Mouse (Mus musculus) cortical plate, adult 2 months (tissue): ENCODE data around the gene Sec14l3. TPM values are rescaled to one million over a fixed set of nuclear protein-coding genes. Genes with fewer than 3 reads are reported as not detected.
A peak's percentile ranks its signal among the peaks of the same experiment; 100 is the strongest.
"Not testable (repeated sequence)": the region's sequence is repeated elsewhere in the genome, so short reads cannot be mapped to it uniquely, and the experiment has no call there.

Source experiments
- H3K27ac ChIP-seq: fragments of 200-500 bp; 2 replicates; pipeline ENCODE4 v1.5.1; 2012; ENCODE audit warnings: low read length, control low read depth, inconsistent platforms; ENCODE audit not compliant: insufficient read depth
- H3K4me1 ChIP-seq: fragments of 200-500 bp; 2 replicates; pipeline ENCODE4 v1.6.1; 2011; ENCODE audit warnings: low read length; ENCODE audit not compliant: control insufficient read depth, insufficient read depth
- H3K4me3 ChIP-seq: fragments of 200-500 bp; 2 replicates; pipeline ENCODE4 v1.5.1; 2011; ENCODE audit warnings: mild to moderate bottlenecking, low read length, control low read depth; ENCODE audit not compliant: insufficient read depth
- CTCF ChIP-seq: fragments of 200-500 bp; IDR thresholded peaks from 2 replicates; pipeline ENCODE4 v1.5.1; 2011; ENCODE audit warnings: mild to moderate bottlenecking, control low read depth, low read length; ENCODE audit not compliant: insufficient read depth; ENCODE audit errors: extremely low read depth
- POLR2A ChIP-seq: fragments of 200-500 bp; IDR thresholded peaks from 2 replicates; pipeline ENCODE4 v1.6.1; 2011; ENCODE audit warnings: mild to moderate bottlenecking, low read length, control low read depth; ENCODE audit not compliant: insufficient read depth; ENCODE audit errors: extremely low read depth
- polyA plus RNA-seq: library from polyadenylated mRNA; depleted of rRNA; stranded (reverse); fragments of >200 nt; gene quantifications from 2 replicates; pipeline ENCODE4 v1.2.3, GENCODE M21; 2012

The Sec14l3 gene
- polyA plus RNA-seq, 1 experiment, result 0.52 TPM

GRCm38 (mm10) chr11:4099447-4099846 lies 34.8 kb downstream of the Sec14l3 start:
- peaks cover 9% of the 10 kb centered on the region for H3K4me1 ChIP-seq
- no peak for TF ChIP-seq CTCF
- no peak for TF ChIP-seq POLR2A
- H3K27ac ChIP-seq, result peak overlapping the region; percentile 72
- no peak overlapping the region for H3K4me3 ChIP-seq

DNA sequence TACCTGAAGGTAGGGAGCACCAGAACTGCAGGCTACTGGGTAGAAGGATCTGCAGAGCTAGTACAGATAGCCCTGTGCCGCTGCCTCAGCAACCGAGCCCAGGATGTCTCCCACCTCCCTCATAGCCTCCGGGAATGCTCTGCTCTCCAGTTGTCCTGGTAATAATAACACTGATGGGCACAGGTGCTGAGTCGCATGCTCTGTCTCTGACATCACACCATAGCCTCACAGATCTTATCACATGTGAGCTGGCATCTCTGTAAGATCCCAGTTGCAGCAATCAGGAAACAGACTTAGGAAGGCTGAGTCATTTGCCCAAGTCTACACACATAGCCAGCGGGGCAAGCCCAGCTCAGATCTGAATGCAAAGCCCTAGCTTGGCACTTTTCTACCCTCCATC lies 37.2 kb downstream of the Sec14l3 start:
- TF ChIP-seq POLR2A (no peak), CTCF (no peak)
- Histone ChIP-seq H3K27ac (no peak overlapping the region), H3K4me1 (peaks cover 21% of the 10 kb centered on the region), H3K4me3 (no peak overlapping the region)

- Histone ChIP-seq H3K27ac (no peak overlapping the region), H3K4me3 (no peak overlapping the region), H3K4me1 (peaks cover 20% of the 10 kb centered on the region)
- no peak for TF ChIP-seq POLR2A
- TF ChIP-seq CTCF, result no peak
Measured at GRCm38 (mm10) chr11:4103522-4103921, 38.9 kb downstream of the Sec14l3 start.

DNA sequence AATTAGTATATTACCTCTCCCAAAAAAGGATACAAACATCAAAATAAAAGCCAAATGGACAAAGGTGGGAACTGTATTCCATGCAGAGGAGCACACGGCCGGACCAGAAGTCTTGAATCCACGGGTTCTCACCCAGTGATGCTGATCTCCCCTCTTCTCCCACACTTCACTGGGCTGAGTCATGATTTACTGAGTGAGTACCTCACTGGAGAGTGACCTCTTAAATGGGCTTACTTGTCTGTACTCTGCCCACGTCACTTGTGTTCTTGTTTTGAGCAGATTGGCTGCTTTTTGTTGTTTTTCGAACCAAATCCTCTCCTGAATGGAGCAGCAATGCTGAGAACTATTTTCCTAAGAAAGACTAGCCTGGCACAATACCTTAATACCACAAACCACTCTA lies 40.3 kb downstream of the Sec14l3 start:
- no peak overlapping the region for H3K4me3 ChIP-seq
- no peak for TF ChIP-seq CTCF
- no peak for TF ChIP-seq POLR2A
- H3K4me1 ChIP-seq, result peaks cover 15% of the 10 kb centered on the region
- peak overlapping the region; percentile 92 for H3K27ac ChIP-seq

GRCm38 (mm10) chr11:4105444-4105843 lies 40.8 kb downstream of the Sec14l3 start:
- Histone ChIP-seq H3K4me3 (no peak overlapping the region), H3K27ac (peak overlapping the region; percentile 92), H3K4me1 (peaks cover 15% of the 10 kb centered on the region)
- TF ChIP-seq POLR2A (no peak), CTCF (no peak)

DNA sequence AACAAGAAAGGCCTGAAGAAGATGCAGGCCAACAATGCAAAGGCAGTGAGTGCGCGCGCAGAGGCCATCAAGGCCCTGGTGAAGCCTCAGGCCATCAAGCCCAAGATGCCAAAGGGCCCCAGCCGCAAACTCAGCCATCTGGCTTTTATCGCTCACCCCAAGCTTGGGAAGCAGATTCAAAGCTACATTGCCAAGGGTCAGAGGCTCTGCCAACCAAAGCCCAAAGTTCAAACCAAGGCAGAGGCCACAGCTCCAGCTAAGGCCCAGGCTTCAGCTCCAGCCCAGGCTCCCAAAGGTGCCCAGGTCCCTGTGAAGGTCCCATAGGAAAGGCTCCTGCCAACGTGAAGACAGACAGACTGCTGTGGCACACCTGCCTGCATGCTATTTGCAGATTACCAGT lies 43.3 kb downstream of the Sec14l3 start:
- H3K4me3 ChIP-seq, H3K27ac ChIP-seq: not testable (repeated sequence)
- H3K4me1 ChIP-seq, result peaks cover 15% of the 10 kb centered on the region

GRCm38 (mm10) chr11:4108691-4109090 lies 44.0 kb downstream of the Sec14l3 start:
- peaks cover 15% of the 10 kb centered on the region for H3K4me1 ChIP-seq
- no peak overlapping the region for H3K4me3 ChIP-seq
- TF ChIP-seq POLR2A, result no peak
- TF ChIP-seq CTCF, result no peak
- no peak overlapping the region for H3K27ac ChIP-seq

GRCm38 (mm10) chr11:4112033-4112432 lies 47.4 kb downstream of the Sec14l3 start:
- Histone ChIP-seq H3K27ac (no peak overlapping the region), H3K4me1 (peaks cover 8% of the 10 kb centered on the region), H3K4me3 (no peak overlapping the region)
- TF ChIP-seq CTCF, result no peak

DNA sequence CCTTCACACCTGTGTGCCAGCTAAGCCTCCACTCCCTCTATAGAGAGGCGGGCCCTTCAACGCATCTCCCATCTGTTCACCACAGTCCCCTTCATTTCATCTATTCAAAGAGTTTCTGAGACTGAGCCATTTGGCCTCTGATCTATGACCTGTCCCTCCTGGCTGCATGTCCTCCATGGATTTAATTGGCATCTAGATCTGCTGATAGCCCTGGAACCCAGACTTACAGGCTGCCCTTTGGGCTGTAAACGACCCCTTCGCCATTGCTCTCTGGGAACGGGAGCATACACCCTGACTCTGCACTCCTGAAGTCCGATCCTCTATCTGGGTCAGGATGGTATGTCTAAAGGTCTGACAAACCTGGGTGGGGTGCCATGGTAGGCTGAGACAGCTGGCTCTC lies 48.2 kb downstream of the Sec14l3 start:
- TF ChIP-seq CTCF (no peak), POLR2A (no peak)
- Histone ChIP-seq H3K27ac (no peak overlapping the region), H3K4me3 (no peak overlapping the region), H3K4me1 (peaks cover 7% of the 10 kb centered on the region)

DNA sequence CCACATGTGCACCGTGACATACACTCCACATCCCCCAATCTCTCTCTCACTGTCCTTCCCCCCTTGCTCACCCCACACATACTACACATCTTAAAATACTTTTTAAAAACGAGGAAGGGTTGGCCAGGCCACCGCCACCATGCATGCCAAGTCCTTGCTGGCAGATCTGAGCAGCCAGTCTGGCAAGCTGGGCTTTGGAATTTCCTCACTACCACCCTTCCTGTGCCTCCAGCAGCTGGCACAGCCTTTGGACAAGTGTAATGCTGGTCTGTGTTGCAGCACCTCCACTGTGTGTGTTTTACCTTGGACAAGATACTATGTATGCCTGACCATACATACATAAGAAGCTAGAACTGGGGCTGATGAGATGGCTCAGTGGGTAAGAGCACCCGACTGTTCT lies 48.9 kb downstream of the Sec14l3 start:
- Histone ChIP-seq H3K27ac (no peak overlapping the region), H3K4me1 (peaks cover 7% of the 10 kb centered on the region), H3K4me3 (no peak overlapping the region)
- TF ChIP-seq CTCF, result no peak
- no peak for TF ChIP-seq POLR2A

GRCm38 (mm10) chr11:4113970-4114369 lies 49.3 kb downstream of the Sec14l3 start:
- H3K27ac ChIP-seq, result no peak overlapping the region

DNA sequence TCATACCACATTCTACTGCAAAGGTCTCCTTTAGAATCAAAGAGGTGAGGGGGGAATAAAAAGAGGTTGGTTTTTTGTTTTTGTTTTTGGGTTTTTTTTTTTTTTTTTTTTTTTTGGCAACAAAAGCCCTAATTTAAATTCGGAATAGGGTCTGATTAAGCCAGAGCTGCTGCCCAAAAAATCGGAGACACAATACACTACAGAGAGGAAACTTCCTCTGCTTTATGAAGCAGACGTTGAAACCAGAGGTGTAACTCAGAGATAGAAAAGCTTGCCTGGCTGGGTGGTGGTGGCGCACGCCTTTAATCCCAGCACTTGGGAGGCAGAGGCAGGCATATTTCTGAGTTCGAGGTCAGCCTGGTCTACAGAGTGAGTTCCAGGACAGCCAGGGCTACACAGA lies 49.9 kb downstream of the Sec14l3 start:
- H3K4me1 ChIP-seq, result peaks cover 10% of the 10 kb centered on the region
- not testable (repeated sequence) for H3K4me3 ChIP-seq, H3K27ac ChIP-seq

More at GRCm38 (mm10) chr11:4113970-4114369, 49.3 kb downstream of the Sec14l3 start:
- no peak for TF ChIP-seq POLR2A
- no peak for TF ChIP-seq CTCF
- Histone ChIP-seq H3K4me1 (peaks cover 10% of the 10 kb centered on the region), H3K4me3 (no peak overlapping the region)
